Mouse (Mus musculus) olfactory bulb, adult 2 months (tissue): Measurements from ENCODE around the gene Cmtm6.

ENCODE experiments used
- CTCF ChIP-seq: fragments of 200-500 bp; IDR thresholded peaks from 2 replicates; pipeline ENCODE4 v1.5.1; 2012; ENCODE audit warnings: low read depth, mild to moderate bottlenecking, low read length, moderate library complexity; ENCODE audit not compliant: insufficient read depth
- POLR2A ChIP-seq: fragments of 200-500 bp; IDR thresholded peaks from 2 replicates; pipeline ENCODE4 v1.6.1; 2012; ENCODE audit warnings: mild to moderate bottlenecking, low read depth, low read length, moderate library complexity; ENCODE audit not compliant: insufficient read depth

DNA sequence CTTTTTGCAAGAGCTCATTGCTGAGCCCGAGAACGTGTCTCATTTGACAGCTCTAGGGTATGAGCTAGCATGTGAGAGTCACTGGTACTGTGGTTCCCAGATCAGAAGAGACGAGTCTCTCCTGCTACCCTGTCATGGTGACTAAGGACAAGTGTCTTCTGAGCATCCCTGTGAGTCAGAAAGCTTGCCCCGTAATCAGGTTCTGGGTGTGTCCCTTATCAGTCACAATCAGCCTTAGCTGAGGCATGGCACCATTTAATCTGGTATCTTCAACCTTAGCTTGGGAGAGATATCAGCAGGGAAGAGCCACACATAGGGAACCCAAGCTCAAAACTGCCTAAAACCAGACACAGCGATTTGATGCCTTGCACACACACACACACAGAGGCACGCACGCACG is 57.8 kb downstream of the Cmtm6 start:
- no peak for TF ChIP-seq CTCF
- TF ChIP-seq POLR2A, result no peak
